Mouse (Mus musculus): ENCODE measurements at regions not wholly inside any gene's neighbourhood (a gene's known extent, or its start where the extent isn't known, plus 50 kb on each side); places are given as distances from the start of the nearest gene placed in this dataset.

GRCm38 (mm10) chr1:77978696-77979095 lies 218.2 kb downstream of the Pax3 start:
- Histone ChIP-seq H3K27ac (no peak overlapping the region), H3K4me1 (peaks cover 6% of the 10 kb centered on the region; the same call in 1 of the 2 replicates), H3K36me3 (no peaks in the 10 kb centered on the region), H3K27me3 (peaks cover 57% of the 10 kb centered on the region), H3K4me3 (no peak overlapping the region), H3K9ac (no peak overlapping the region), H3K9me3 (no peaks in the 10 kb centered on the region), H3K4me2 (replicated peaks) (0 out of 2 replicates have a peak overlapping the region, but pooled peaks have one; percentile 0)
- ATAC-seq (ENCODE audit: low FRiP score, low read depth), result peak; percentile 71
- WGBS, result 4% methylated on average over 7 of the region's 7 CpGs

GRCm38 (mm10) chr1:77975941-77976340 lies 221.0 kb downstream of the Pax3 start:
- Histone ChIP-seq H3K9me3 (no peaks in the 10 kb centered on the region), H3K4me1 (0 out of 2 replicates have a peak, but pooled peaks cover 6% of the 10 kb centered on the region), H3K9ac (no peak overlapping the region), H3K36me3 (no peaks in the 10 kb centered on the region), H3K4me3 (no peak overlapping the region), H3K4me2 (replicated peaks) (no peak overlapping the region), H3K27me3 (peaks cover 47% of the 10 kb centered on the region), H3K27ac (no peak overlapping the region)
- no peak for ATAC-seq (ENCODE audit: low FRiP score, low read depth)
- 91% methylated on average over 18 of the region's 18 CpGs for WGBS

GRCm38 (mm10) chr1:77972301-77972717 lies 224.6 kb downstream of the Pax3 start:
- 12% methylated on average over 9 of the region's 9 CpGs for WGBS
- no peak for ATAC-seq (ENCODE audit: low FRiP score, low read depth)
- Histone ChIP-seq H3K9me3 (no peaks in the 10 kb centered on the region), H3K27me3 (peaks cover 30% of the 10 kb centered on the region), H3K27ac (no peak overlapping the region), H3K4me2 (replicated peaks) (peak overlapping the region; percentile 40), H3K4me3 (no peak overlapping the region), H3K9ac (no peak overlapping the region), H3K4me1 (no peaks in the 10 kb centered on the region), H3K36me3 (no peaks in the 10 kb centered on the region)

GRCm38 (mm10) chr1:77964656-77965335 lies 232.1 kb downstream of the Pax3 start:
- no peak overlapping the region for H3K4me3 ChIP-seq
- H3K4me1 ChIP-seq, result peaks cover 9% of the 10 kb centered on the region
- H3K9ac ChIP-seq, result no peak overlapping the region
- H3K9me3 ChIP-seq, result no peaks in the 10 kb centered on the region
- H3K36me3 ChIP-seq, result no peaks in the 10 kb centered on the region
- 15% methylated on average over 3 of the region's 3 CpGs for WGBS
- no peaks in the 10 kb centered on the region for H3K27me3 ChIP-seq
- no peak overlapping the region for H3K27ac ChIP-seq
- no peak overlapping the region for H3K4me2 ChIP-seq (replicated peaks)
- peak; percentile 86 for ATAC-seq (ENCODE audit: low FRiP score, low read depth)

GRCm38 (mm10) chr1:77959309-77959708 lies 237.6 kb downstream of the Pax3 start:
- H3K4me2 ChIP-seq (replicated peaks), result no peak overlapping the region
- no peaks in the 10 kb centered on the region for H3K36me3 ChIP-seq
- no peaks in the 10 kb centered on the region for H3K27me3 ChIP-seq
- H3K27ac ChIP-seq, result no peak overlapping the region
- H3K9ac ChIP-seq, result no peak overlapping the region
- no peak for ATAC-seq (ENCODE audit: low FRiP score, low read depth)
- H3K4me1 ChIP-seq, result peaks cover 1% of the 10 kb centered on the region
- WGBS, result 71% methylated on average over 1 of the region's 1 CpGs
- H3K9me3 ChIP-seq, result no peaks in the 10 kb centered on the region
- no peak overlapping the region for H3K4me3 ChIP-seq

- Histone ChIP-seq H3K27ac (no peak overlapping the region), H3K4me1 (no peaks in the 10 kb centered on the region), H3K9ac (no peak overlapping the region), H3K27me3 (peaks cover 3% of the 10 kb centered on the region; the same call in 1 of the 2 replicates), H3K4me3 (no peak overlapping the region), H3K36me3 (no peaks in the 10 kb centered on the region), H3K9me3 (no peaks in the 10 kb centered on the region), H3K4me2 (replicated peaks) (no peak overlapping the region)
- no peak for ATAC-seq (ENCODE audit: low FRiP score, low read depth)
- WGBS, result 78% methylated on average over 8 of the region's 8 CpGs
These were observed 239.7 kb downstream of the Pax3 start for GRCm38 (mm10) chr1:77957156-77957767.

GRCm38 (mm10) chr1:77947894-77948293 lies 249.0 kb downstream of the Pax3 start:
- Histone ChIP-seq H3K4me3 (no peak overlapping the region), H3K9ac (no peak overlapping the region), H3K4me1 (peaks cover 14% of the 10 kb centered on the region), H3K36me3 (no peaks in the 10 kb centered on the region), H3K27ac (no peak overlapping the region), H3K4me2 (replicated peaks) (no peak overlapping the region), H3K9me3 (no peaks in the 10 kb centered on the region), H3K27me3 (peaks cover 14% of the 10 kb centered on the region)
- 84% methylated on average over 2 of the region's 2 CpGs for WGBS
- no peak for ATAC-seq (ENCODE audit: low FRiP score, low read depth)

- H3K4me2 ChIP-seq (replicated peaks), result no peak overlapping the region
- no peaks in the 10 kb centered on the region for H3K36me3 ChIP-seq
- 22% methylated on average over 2 of the region's 2 CpGs for WGBS
- peaks cover 14% of the 10 kb centered on the region for H3K4me1 ChIP-seq
- H3K9ac ChIP-seq, result no peak overlapping the region
- no peaks in the 10 kb centered on the region for H3K9me3 ChIP-seq
- H3K4me3 ChIP-seq, result no peak overlapping the region
- H3K27me3 ChIP-seq, result peaks cover 9% of the 10 kb centered on the region
- no peak for ATAC-seq (ENCODE audit: low FRiP score, low read depth)
- H3K27ac ChIP-seq, result no peak overlapping the region
These were observed 252.6 kb downstream of the Pax3 start for GRCm38 (mm10) chr1:77944327-77944645.

- Histone ChIP-seq H3K36me3 (no peaks in the 10 kb centered on the region), H3K9me3 (no peaks in the 10 kb centered on the region), H3K4me1 (peaks cover 14% of the 10 kb centered on the region), H3K27ac (no peak overlapping the region), H3K4me3 (no peak overlapping the region), H3K27me3 (peaks cover 9% of the 10 kb centered on the region), H3K4me2 (replicated peaks) (no peak overlapping the region), H3K9ac (no peak overlapping the region)
- 45% methylated on average over 14 of the region's 14 CpGs for WGBS
- ATAC-seq (ENCODE audit: low FRiP score, low read depth), result no peak
These were observed 253.2 kb downstream of the Pax3 start for GRCm38 (mm10) chr1:77943633-77944326.

GRCm38 (mm10) chr1:77943101-77943500 lies 253.8 kb downstream of the Pax3 start:
- ATAC-seq (ENCODE audit: low FRiP score, low read depth), result no peak
- H3K27ac ChIP-seq, result no peak overlapping the region
- 2% methylated on average over 5 of the region's 5 CpGs for WGBS

GRCm38 (mm10) chr1:77933095-77933766 lies 263.7 kb downstream of the Pax3 start:
- Histone ChIP-seq H3K27me3 (no peaks in the 10 kb centered on the region), H3K27ac (no peak overlapping the region)
- no peak for ATAC-seq (ENCODE audit: low FRiP score, low read depth)

More at GRCm38 (mm10) chr1:77943101-77943500, 253.8 kb downstream of the Pax3 start:
- Histone ChIP-seq H3K4me2 (replicated peaks) (no peak overlapping the region), H3K27me3 (peaks cover 9% of the 10 kb centered on the region), H3K9me3 (no peaks in the 10 kb centered on the region), H3K4me3 (no peak overlapping the region), H3K9ac (no peak overlapping the region), H3K4me1 (peaks cover 14% of the 10 kb centered on the region), H3K36me3 (no peaks in the 10 kb centered on the region)

GRCm38 (mm10) chr1:77932226-77932625 lies 264.7 kb downstream of the Pax3 start:
- H3K27me3 ChIP-seq, result no peaks in the 10 kb centered on the region

More at GRCm38 (mm10) chr1:77933095-77933766, 263.7 kb downstream of the Pax3 start:
- 0 out of 2 replicates have a peak, but pooled peaks cover 4% of the 10 kb centered on the region for H3K9me3 ChIP-seq
- no peaks in the 10 kb centered on the region for H3K36me3 ChIP-seq
- H3K4me2 ChIP-seq (replicated peaks), result no peak overlapping the region
- peaks cover 8% of the 10 kb centered on the region for H3K4me1 ChIP-seq
- WGBS, result 43% methylated on average over 6 of the region's 6 CpGs
- H3K9ac ChIP-seq, result no peak overlapping the region
- no peak overlapping the region for H3K4me3 ChIP-seq

More at GRCm38 (mm10) chr1:77932226-77932625, 264.7 kb downstream of the Pax3 start:
- H3K9me3 ChIP-seq, result 0 out of 2 replicates have a peak, but pooled peaks cover 4% of the 10 kb centered on the region
- WGBS, result 83% methylated on average over 5 of the region's 5 CpGs
- no peak overlapping the region for H3K4me2 ChIP-seq (replicated peaks)
- no peak for ATAC-seq (ENCODE audit: low FRiP score, low read depth)
- H3K36me3 ChIP-seq, result no peaks in the 10 kb centered on the region
- H3K9ac ChIP-seq, result no peak overlapping the region
- H3K27ac ChIP-seq, result no peak overlapping the region
- peaks cover 8% of the 10 kb centered on the region for H3K4me1 ChIP-seq
- H3K4me3 ChIP-seq, result no peak overlapping the region

All from limb, embryonic 13.5 days (tissue).